Mouse (Mus musculus) kidney, postnatal 10 days (tissue): ENCODE data around the gene Pex6.

Experiments used
- DNase-seq: peaks from one replicate; pipeline ENCODE4 v3.0.0; 2021; ENCODE audit warnings: mixed read lengths

Gene Pex6

GRCm38 (mm10) chr17:46710959-46711597 lies at the start of gene Pex6:
Pex6 (plus strand) TSS chr17:46711463.
- peak; percentile 98 for DNase-seq

DNA sequence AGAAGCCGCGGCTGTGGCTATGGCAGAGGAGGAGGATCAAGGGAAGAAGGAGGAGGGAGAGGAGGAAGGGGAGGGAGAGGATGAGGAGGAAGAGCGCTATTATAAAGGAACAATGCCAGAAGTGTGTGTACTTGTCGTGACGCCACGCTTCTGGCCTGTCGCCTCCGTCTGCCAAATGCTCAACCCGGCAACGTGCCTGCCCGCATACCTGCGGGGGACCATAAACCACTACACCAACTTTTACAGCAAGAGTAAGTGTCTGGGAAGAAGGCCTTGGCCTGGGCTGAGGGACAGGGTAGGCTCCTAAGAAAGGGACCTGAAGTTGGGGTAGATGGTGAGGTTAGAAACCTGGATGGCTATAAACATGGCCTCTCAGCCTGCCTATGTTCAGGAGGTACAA lies 49.3 kb upstream of the Pex6 start:
- DNase-seq: no peak

- peak; percentile 54 for DNase-seq
These were observed 48.5 kb upstream of the Pex6 start for GRCm38 (mm10) chr17:46662730-46663129.

- DNase-seq: no peak
These were observed 43.6 kb upstream of the Pex6 start for GRCm38 (mm10) chr17:46667712-46668111.

GRCm38 (mm10) chr17:46669911-46670310 lies 41.4 kb upstream of the Pex6 start:
- DNase-seq: no peak

GRCm38 (mm10) chr17:46673850-46674529 lies 37.3 kb upstream of the Pex6 start, which contains the start of gene Rrp36:
Rrp36 (minus strand) TSS chr17:46674352.
- peak; percentile 95 for DNase-seq

DNA sequence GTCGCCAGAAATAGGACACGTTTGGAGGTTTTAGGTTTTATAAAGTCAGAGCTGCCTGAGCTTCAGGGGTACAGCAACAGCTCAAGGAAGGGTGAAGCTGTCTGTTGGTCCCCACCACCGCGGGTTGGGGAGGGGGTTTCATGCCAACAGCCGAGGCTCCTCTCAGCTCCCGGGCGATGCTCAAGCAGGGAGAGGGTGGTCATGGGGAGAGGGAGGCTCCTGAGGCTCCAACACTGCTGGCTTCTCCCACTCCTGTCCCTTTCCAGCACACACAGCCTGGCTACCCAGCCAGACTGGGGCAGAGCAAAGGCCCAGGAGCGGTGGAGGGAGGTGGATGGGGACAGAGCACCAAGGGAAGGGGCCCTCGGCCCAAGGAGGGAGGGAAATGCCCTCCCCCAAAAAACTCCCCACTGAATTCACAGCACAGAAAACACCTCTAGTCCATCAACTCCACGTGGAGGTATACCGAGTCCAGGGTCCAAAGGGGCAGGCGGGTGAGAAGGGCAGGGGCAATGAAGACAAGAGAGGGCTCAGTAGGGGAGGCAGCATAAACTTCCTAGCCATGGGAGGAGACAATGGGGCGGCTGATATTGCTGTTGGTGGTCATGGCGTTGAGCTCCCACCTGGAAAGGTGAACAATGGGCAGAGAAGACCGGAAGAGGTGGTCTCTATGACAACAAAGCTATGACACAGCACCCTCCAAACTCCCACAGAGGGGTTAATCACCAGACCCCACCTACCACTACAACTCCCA lies 36.6 kb upstream of the Pex6 start:
- no peak for DNase-seq

DNA sequence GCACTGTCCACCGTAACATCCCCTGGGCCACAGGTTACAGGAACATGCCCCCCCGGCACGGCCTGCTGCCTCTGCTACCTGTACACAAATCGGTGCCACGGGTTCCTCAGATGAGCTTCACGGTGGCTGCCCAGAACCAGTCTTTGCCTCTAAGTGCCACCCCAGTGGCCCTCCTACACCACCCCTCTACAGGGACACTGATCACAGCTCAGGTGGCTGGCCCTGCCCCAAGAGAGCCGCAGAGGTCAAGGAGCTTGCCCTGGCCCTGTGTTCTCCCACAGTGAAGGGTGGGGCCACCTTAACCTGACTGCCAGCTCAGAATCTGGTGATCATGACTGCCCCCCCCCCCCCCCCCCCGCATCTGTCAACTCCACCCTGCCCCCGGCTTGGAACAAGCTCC lies 32.8 kb upstream of the Pex6 start, which contains the start of gene Mea1:
TSS of gene Mea1 (plus strand) at position 378 of the 400 bp plus-strand sequence.
- no peak for DNase-seq

DNA sequence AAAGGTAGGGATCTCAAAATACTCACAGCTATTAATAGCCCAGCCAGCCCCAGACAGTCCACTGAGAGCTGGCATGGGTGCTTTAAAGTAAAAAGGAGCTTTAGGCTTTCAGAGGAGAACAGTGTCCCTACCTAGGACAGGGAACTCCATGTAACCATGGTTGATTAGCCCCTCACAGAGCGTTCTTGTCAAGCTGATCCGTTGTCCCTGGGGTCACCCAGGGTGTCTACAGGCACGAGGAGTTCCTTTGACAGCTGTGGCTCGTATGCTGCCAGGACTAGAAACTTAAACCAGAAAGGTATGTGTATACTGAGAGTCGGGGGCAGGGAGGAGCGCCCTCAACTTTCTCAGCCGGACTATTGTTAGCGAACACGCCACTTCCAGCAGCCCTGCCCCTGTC lies 32.4 kb upstream of the Pex6 start:
- no peak for DNase-seq

DNA sequence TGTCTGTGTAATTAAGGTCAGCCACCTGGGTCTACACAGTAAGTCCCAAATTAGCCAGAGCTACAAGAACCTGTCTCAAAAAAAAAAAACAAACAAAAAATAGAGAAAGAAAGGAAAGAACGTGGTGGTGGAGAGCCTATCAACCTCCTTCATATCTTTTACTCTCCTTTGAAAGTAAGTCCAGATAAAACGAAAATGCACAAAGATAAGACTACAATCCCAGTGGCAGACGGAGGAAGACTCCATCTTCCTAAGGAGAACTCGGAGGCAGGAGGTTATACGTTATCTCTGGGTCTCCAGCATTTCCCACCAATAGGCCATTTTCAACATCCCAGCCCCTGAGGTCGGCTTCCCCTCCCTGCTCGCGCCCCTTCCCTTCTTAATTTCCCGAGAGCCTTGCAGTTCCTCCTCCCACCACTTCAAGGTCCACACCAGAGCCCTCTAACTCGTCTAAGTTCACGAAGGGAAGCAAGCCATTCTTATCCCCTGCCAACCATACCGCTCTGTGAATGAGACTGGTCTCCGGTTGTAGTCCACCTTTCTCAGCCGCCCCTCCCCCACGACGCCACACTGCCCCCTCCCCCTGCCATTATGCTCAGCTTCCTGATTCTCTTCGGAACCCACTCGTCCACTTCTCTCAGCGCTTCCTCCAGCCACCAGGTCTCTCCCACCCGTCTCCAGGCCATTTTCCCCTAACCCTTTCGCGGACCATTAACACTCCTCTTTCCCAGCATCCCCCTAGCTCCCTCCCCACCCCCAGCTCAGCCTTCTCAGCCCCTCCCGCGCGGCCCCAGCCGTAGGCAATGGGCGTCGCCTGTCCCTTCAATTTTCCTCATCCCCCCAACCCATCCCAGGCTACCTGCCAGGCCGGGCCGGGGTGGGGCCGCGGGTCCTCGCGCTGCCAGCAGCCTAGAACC lies 31.2 kb upstream of the Pex6 start:
- DNase-seq: peak; percentile 79

DNA sequence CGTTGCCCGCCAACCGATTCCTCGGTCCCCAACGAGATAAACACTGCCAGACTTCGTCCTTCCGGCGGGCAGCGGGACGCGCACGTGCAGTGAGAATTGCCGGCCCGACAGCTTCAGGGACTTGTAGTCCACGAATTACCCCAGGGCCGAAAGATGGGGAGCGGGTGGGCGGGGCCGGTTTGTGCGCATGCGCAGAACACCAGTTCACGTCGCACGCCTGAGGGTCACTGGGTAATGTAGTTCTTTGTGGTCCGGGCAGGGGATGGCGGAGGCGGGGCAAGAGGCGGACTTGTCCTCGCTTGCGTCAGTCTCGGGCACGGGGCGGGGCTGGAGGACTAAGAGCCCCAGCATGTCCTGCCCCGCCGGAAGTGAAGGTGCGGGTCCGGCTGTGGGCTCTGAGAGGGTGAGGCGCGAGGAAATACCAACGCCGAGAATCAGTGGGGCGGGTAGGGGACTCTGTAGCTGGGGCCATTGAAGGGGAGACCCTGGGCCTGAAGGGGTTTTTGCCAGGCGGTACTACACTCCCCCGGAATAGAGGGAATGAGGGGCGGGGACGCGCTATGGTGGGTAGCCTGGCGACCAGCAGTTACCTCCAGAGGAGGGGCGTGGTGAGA lies 30.4 kb upstream of the Pex6 start, which contains the start of gene Klhdc3:
TSS of gene Klhdc3 (minus strand) at position 155 of the 614 bp plus-strand sequence.
- DNase-seq: peak; percentile 99

DNA sequence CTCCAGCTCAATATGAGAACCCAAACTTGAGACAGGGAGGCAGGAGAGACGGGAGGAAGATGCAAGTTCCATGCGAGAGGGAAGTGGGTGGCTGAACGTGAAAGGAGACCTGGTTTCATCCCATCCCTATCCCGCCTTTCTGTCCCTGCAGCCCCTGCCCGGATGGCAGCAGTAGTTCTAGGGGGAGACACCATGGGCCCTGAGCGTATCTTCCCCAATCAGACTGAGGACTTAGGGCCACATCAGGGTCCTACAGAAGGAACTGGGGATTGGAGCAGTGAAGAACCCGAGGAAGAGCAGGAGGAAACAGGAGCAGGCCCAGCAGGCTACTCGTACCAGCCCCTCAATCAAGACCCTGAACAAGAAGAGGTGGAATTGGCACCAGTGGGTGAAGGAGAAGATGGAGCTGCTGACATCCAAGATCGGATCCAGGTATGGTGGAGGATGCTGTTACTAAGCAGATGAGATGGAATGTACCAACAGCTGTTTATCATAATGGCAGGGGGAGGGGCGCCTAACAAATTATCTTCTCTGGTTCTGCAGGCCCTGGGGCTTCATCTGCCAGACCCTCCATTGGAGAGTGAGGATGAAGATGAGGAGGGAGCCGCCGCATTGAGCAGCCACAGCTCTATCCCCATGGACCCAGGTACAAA lies 29.7 kb upstream of the Pex6 start:
- no peak for DNase-seq

DNA sequence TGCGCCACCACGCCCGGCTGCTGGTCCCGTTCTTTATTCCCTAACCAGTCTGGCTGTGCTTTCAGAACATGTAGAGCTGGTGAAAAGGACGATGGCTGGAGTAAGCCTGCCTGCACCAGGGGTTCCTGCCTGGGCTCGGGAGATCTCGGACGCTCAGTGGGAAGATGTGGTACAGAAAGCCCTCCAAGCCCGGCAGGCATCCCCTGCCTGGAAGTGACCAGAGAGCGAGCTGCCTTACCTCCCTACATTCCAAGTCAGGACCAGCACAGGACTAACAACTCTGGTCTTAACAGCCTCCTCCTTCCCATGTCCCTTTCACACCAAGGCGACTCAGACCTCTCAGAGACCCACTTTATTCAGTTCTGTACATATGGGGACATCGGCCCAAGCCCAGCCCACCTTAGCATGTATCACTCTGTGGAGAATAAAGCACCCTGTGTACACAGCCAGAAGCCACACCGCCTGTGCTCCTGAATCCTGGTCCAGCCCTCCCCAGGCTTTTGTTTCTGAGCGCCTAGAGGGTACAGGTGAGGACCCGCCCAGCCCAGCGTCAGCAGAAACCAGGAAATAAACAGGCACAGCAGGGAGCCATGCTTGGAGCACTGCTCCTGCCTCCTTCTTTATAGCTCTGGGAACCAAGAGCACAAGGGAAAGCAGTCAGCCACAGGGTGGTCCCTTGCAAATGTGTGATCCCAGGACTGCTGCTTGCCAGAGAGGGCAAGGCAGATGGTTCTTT lies 28.4 kb upstream of the Pex6 start:
- no peak for DNase-seq

DNA sequence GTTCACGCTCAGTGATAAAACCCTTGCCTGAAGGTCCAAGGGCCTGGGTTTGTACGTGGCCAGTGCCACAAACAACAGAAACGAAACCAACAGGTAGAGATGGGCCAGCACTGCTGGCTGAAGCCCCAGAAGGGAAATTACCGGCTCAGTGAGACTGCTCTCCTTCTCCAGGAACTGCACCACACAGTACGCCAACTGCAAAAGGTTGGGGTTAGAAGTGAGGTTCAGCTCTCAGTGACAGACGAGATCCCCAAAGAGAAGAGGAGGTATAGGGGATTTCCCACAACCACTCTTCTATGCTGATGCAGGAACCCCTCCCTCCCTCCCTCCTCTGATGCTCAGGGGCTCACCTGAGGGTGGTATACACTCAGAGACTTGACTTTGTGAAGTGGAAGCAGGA lies 25.4 kb upstream of the Pex6 start:
- no peak for DNase-seq

- DNase-seq: no peak
These were observed 20.6 kb upstream of the Pex6 start for GRCm38 (mm10) chr17:46690665-46691064.

GRCm38 (mm10) chr17:46691390-46691789 lies 19.9 kb upstream of the Pex6 start:
- no peak for DNase-seq

- DNase-seq: no peak
These were observed 16.7 kb upstream of the Pex6 start for GRCm38 (mm10) chr17:46694517-46695063.

DNA sequence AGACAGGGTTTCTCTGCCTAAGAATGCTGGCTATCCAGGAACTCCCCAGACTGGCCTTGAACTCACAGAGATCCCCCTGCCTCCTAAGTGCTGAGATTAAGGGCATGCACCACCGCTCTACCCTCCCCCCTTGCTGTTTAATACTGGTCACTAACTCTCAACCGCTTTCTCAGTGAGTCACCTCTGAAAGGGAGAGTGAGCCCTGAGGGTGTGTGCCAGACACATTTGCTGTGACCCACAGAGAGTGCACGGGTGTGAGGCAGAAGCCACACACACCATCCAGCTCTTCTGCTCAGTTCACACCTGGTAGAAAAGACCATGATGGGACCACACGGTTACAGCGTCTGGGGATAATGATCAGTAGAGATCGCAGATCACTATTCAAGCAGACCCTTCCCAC lies 12.7 kb upstream of the Pex6 start:
- DNase-seq: no peak

DNA sequence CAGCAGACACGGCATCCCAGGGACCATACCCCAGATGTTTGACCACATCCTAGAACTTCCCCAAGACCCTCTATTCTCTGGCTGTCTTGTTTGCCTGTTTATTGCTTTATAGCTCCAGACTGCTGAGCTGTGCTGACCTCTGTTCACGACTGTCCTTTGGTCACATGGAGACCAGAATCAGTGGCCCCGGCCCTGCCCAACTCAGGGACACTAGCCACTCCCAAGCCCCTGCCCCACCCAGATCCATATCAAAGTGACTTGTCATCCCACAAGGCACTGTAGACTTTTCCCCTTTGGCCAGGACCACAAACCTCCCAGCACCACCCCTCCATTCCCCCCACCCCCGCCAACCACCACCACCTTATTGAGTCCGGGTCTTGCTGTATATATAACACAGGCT lies 12.0 kb upstream of the Pex6 start:
- DNase-seq: no peak

GRCm38 (mm10) chr17:46699912-46700311 lies 11.4 kb upstream of the Pex6 start:
- DNase-seq: no peak

DNA sequence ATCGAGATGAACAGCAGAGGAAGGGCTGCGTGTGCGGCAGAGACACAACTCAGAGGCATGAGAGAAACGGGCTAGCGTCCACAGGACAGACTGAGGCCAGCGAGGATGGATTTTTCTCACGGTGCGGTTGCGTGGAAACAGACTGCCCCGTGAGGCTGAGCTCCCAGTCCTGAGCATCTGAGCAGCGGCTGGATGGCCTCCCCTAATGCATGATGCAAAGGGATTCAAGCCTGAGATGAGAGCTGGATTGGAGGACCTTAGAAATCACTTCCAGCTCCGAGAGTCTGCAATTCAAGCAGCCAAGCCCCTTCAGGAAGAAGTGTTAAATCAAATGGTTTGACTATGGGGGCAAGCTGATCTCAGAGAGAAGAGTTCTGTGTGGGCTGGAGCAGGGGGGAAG lies 9.8 kb upstream of the Pex6 start:
- no peak for DNase-seq
